Mouse (Mus musculus): Measurements from ENCODE around the gene Tet1.

DNA sequence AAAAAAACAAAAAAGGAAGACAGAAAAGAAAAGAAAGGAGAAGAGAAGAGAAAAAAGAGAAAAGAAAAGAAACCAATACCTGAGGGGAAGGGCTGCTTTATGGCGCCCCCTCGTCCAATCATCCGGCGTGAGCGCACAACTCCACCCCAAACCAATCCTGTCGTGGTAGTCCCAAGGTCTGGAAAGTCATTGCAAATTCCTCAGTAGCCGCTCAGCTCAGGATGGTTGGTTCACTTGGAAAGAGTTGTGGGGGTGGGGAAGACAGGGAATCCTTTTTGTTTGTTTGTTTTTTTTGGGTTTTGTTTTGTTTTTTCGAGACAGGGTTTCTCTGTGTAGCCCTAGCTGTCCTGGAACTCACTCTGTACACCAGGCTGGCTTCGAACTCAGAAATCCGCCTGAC is 23.3 kb downstream of the Tet1 start:
- no peak for TF ChIP-seq CTCF (IDR thresholded peaks at IDR 0.05)
- TF ChIP-seq EP300 (IDR thresholded peaks at IDR 0.05): no peak
